Mouse (Mus musculus) thymus, adult 2 months (tissue): ENCODE results near the gene Lbx1. TPM values are rescaled to one million over a fixed set of nuclear protein-coding genes. Genes with fewer than 3 reads are reported as not detected.

Source experiments
- DNase-seq: peaks from one replicate; pipeline ENCODE4 v3.0.0; 2021
- H3K27ac ChIP-seq: fragments of 200-500 bp; 2 replicates; pipeline ENCODE4 v1.5.1; 2012; ENCODE audit warnings: low read length, control low read depth; ENCODE audit not compliant: control insufficient read depth, insufficient read depth
- H3K27me3 ChIP-seq: fragments of 200-500 bp; 2 replicates; pipeline ENCODE4 v1.6.1; 2012; ENCODE audit warnings: mild to moderate bottlenecking, low read length, moderate library complexity, mixed read lengths; ENCODE audit not compliant: control insufficient read depth, insufficient read depth
- H3K36me3 ChIP-seq: fragments of 200-500 bp; 2 replicates; pipeline ENCODE4 v1.6.1; 2012; ENCODE audit warnings: mild to moderate bottlenecking, low read length, moderate library complexity; ENCODE audit not compliant: control insufficient read depth, insufficient read depth
- H3K4me1 ChIP-seq: fragments of 200-500 bp; replicated peaks from 2 replicates; pipeline ENCODE4 v1.6.1; 2012; ENCODE audit warnings: low read length; ENCODE audit not compliant: control insufficient read depth, insufficient read depth
- H3K4me3 ChIP-seq: fragments of 200-500 bp; 2 replicates; pipeline ENCODE4 v1.5.1; 2012; ENCODE audit warnings: mild to moderate bottlenecking, low read length, control low read depth, moderate library complexity; ENCODE audit not compliant: control insufficient read depth, insufficient read depth
- CTCF ChIP-seq: fragments of 200-500 bp; IDR thresholded peaks from 2 replicates; pipeline ENCODE4 v1.5.1; 2012; ENCODE audit warnings: mild to moderate bottlenecking, control low read depth, low read length, moderate library complexity, borderline replicate concordance; ENCODE audit not compliant: control insufficient read depth, poor library complexity, insufficient read depth; ENCODE audit errors: extremely low read depth
- POLR2A ChIP-seq: fragments of 200-500 bp; IDR thresholded peaks from 2 replicates; pipeline ENCODE4 v1.6.1; 2012; ENCODE audit warnings: mild to moderate bottlenecking, low read length, control low read depth, moderate library complexity; ENCODE audit not compliant: control insufficient read depth, poor library complexity, insufficient read depth; ENCODE audit errors: extremely low read depth
- WGBS: fragments of 180-500 bp; shearing (Covaris S2); methylation state at CpG from one replicate; pipeline ENCODE4 v1.1.7; 2018; 5-methylcytosine and 5-hydroxymethylcytosine counted together
- polyA plus RNA-seq: library from polyadenylated mRNA; depleted of rRNA; stranded (reverse); fragments of >200 nt; gene quantifications from 2 replicates; pipeline ENCODE4 v1.2.3, GENCODE M21; 2012

Gene Lbx1
- polyA plus RNA-seq, 1 experiment: not detected

DNA sequence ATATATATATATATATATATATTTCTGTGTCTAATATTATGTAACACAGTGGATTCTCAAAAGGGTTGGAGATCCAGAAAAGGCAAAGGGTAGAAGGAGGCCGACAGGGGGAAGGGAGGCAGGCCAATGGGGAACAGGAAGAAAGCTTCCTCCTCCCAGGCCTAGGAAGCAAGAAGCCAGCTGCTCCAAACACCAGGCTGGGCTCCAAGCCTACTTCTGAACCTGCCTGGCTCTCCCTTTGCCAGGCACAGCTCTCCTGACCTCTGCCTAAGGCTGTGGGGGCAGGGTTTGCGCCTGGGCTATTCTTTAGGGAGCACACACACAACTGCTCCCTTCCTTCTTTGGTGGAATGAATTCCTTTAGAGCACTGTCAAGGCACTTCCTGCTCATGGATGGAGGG, 4.4 kb upstream of the Lbx1 start:
- Histone ChIP-seq H3K4me1 (peaks cover 4% of the 10 kb centered on the region; the same call in 1 of the 2 replicates), H3K27ac (no peak overlapping the region), H3K36me3 (no peaks in the 10 kb centered on the region), H3K27me3 (peaks cover 30% of the 10 kb centered on the region), H3K4me3 (no peak overlapping the region)
- TF ChIP-seq POLR2A: no peak
- no peak for TF ChIP-seq CTCF
- no peak for DNase-seq
- 38% methylated on average over 2 of the region's 2 CpGs for WGBS

DNA sequence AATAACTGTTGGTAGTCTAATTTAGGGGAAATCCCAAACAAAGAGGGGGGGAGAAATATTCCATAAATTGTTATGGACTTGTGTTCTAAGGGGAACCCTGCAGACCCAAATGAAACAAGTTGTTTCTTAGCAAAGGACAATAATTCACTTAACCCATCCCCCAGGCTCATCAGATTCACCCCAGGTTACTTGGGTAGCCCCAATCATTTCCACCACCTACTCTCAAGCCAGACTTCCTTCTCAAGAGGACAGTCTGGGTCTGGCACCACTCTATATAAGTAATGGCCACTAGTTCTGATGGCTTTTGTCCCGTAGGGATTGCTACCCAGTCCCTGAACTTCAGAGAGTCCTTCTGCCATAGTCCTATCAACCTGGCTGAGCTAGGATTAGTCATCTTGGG, 3.6 kb upstream of the Lbx1 start:
- H3K36me3 ChIP-seq: no peaks in the 10 kb centered on the region
- WGBS: 31% methylated on average over 1 of the region's 1 CpGs
- no peak for TF ChIP-seq POLR2A
- no peak for TF ChIP-seq CTCF
- peaks cover 37% of the 10 kb centered on the region for H3K27me3 ChIP-seq
- DNase-seq: no peak
- H3K4me3 ChIP-seq: no peak overlapping the region
- no peak overlapping the region for H3K27ac ChIP-seq
- peaks cover 4% of the 10 kb centered on the region; the same call in 1 of the 2 replicates for H3K4me1 ChIP-seq

DNA sequence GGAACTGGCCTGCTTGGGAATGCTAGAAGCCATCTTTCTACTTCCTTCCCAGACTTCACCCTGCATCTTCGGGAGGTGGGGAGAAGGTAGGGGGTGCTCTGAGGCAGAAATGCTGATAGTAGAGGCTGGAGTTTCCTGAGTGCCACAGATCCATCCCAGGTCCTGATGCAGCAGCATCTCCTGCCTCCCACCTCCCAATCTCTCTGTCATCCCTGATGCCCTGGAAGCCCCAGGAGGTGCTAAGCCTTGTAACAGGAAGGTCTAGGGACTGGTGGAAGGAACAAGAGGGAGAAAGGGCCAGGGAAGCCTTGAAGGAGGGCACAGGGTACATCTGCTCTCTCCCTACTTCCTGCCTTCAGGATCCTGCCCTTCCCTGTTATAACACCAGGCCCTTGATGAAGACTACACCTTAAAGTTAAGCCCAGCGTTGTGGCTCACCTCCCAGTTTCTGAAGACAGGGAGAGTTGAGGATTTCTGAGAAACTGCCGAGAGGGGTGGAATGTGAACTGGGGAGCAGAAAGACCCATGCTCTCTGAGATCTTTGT, 2.1 kb upstream of the Lbx1 start:
- WGBS: 31% methylated on average over 3 of the region's 3 CpGs
- Histone ChIP-seq H3K27me3 (peaks cover 40% of the 10 kb centered on the region), H3K27ac (no peak overlapping the region), H3K4me1 (peaks cover 4% of the 10 kb centered on the region; the same call in 1 of the 2 replicates), H3K36me3 (no peaks in the 10 kb centered on the region), H3K4me3 (no peak overlapping the region)
- TF ChIP-seq POLR2A: no peak
- no peak for TF ChIP-seq CTCF
- DNase-seq: no peak

DNA sequence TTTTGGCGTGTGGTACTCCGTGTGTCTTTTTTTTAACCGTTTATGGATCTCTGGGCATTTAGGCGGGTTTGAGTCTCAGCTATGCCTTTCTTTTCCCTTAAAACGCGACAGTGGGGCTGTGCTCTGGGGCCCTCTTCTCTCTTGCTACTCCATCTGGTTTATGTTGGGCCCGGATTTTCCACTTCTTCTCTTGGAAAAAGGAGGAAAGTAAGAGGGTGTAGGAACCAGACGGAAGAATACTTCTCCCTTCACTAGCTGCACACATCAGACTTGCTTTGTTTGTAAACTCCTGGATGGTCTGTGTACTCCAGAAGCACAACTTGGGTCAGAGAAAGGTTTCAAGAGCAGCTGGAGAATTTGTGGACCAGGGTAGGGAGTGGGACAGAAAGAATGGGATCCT, 1.5 kb upstream of the Lbx1 start:
- WGBS: 8% methylated on average over 8 of the region's 8 CpGs
- Histone ChIP-seq H3K36me3 (no peaks in the 10 kb centered on the region), H3K4me1 (peaks cover 4% of the 10 kb centered on the region; the same call in 1 of the 2 replicates), H3K27me3 (peaks cover 34% of the 10 kb centered on the region), H3K27ac (no peak overlapping the region), H3K4me3 (no peak overlapping the region)
- no peak for DNase-seq
- TF ChIP-seq CTCF (no peak), POLR2A (no peak)

DNA sequence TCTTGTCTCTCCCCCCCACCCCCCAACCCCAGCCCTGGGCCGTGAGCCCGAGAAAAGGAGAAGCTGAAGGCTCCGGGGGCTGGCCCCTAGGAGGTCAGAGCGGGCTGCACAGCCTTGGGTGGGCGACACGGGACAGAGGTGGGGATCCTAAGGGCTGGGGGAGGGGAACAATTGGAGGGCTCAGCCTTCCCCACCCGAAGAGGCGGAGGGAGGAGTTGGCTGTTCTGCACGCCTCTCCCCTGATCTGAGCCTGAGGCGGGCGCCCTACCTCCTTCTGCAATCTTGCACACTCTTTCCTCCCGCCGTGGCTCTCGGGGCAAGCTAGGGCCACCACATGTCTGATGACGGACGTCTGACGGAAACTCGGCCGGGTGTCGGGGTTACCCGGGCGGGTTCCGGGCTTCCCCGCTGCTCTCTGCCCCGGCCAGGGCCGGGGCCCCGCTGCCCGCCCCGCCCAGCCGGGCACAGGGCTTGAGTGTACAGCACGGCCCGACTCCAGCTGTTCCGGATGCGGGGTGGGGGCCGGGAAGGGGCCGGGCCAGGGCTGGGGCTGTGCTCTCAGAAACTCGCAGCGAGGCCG, 841 bp upstream of the Lbx1 start:
- H3K27me3 ChIP-seq: peaks cover 39% of the 10 kb centered on the region
- peaks cover 4% of the 10 kb centered on the region; the same call in 1 of the 2 replicates for H3K4me1 ChIP-seq
- no peak for DNase-seq
- WGBS: under 1% methylated on average over 39 of the region's 39 CpGs
- no peaks in the 10 kb centered on the region for H3K36me3 ChIP-seq
- TF ChIP-seq POLR2A: no peak
- TF ChIP-seq CTCF: no peak
- no peak overlapping the region for H3K27ac ChIP-seq
- no peak overlapping the region for H3K4me3 ChIP-seq

DNA sequence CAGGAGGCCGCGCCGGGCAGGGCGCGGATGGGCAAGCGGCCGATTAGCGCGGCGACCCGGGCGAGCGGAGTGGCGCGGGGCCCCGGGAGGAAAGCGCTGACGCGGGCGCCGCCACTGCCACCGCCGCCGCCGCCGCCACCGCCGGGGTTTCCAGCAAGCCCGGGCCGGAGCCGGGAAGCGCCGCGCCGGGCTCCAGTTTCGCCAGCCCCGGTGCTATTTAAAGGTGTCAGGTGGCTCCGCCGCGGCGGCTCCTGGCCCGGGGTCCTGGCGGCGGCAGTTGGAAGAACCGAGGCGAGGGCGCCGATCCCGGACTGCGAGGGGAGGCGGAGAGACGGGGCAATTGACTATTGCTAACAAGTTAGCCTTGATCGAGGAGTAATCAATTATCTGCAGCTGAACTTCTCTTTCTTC, 276 bp downstream of the Lbx1 start:
- Histone ChIP-seq H3K4me1 (peaks cover 4% of the 10 kb centered on the region; the same call in 1 of the 2 replicates), H3K27ac (no peak overlapping the region), H3K27me3 (peaks cover 43% of the 10 kb centered on the region), H3K36me3 (no peaks in the 10 kb centered on the region), H3K4me3 (no peak overlapping the region)
- WGBS: 2% methylated on average over 46 of the region's 53 CpGs
- TF ChIP-seq POLR2A (no peak), CTCF (no peak)
- no peak for DNase-seq
